Mouse (Mus musculus) lung, postnatal 36 days (tissue): ENCODE data around the gene Ipo9.

Experiments used
- DNase-seq: peaks from one replicate; pipeline ENCODE4 v3.0.0; 2022; ENCODE audit warnings: mixed read lengths

Gene Ipo9

GRCm38 (mm10) chr1:135367595-135367994 is 62.7 kb downstream of the Ipo9 start:
- DNase-seq: no peak

- DNase-seq: no peak
Measured at GRCm38 (mm10) chr1:135367005-135367404, 63.3 kb downstream of the Ipo9 start.

- no peak for DNase-seq
Measured at GRCm38 (mm10) chr1:135366380-135366779, 63.9 kb downstream of the Ipo9 start.

- DNase-seq: peak; percentile 83
Measured at GRCm38 (mm10) chr1:135363446-135363845, 66.9 kb downstream of the Ipo9 start.

- no peak for DNase-seq
Measured at GRCm38 (mm10) chr1:135362115-135362514, 68.2 kb downstream of the Ipo9 start.

GRCm38 (mm10) chr1:135361491-135361890 is 68.8 kb downstream of the Ipo9 start:
- no peak for DNase-seq

- no peak for DNase-seq
Measured at GRCm38 (mm10) chr1:135359071-135359470, 71.2 kb downstream of the Ipo9 start.

GRCm38 (mm10) chr1:135351953-135352352 is 78.3 kb downstream of the Ipo9 start:
- peak; percentile 51 for DNase-seq

GRCm38 (mm10) chr1:135347498-135348169 is 82.7 kb downstream of the Ipo9 start:
- peak; percentile 71 for DNase-seq

GRCm38 (mm10) chr1:135346891-135347290 is 83.4 kb downstream of the Ipo9 start:
- no peak for DNase-seq

- DNase-seq: no peak
Measured at GRCm38 (mm10) chr1:135344026-135344425, 86.3 kb downstream of the Ipo9 start.

GRCm38 (mm10) chr1:135341947-135342346 is 88.4 kb downstream of the Ipo9 start:
- no peak for DNase-seq
